Mouse (Mus musculus) stomach, postnatal 0 days (tissue): Measurements from ENCODE around the gene Myo6. TPM values are rescaled to one million over a fixed set of nuclear protein-coding genes. Genes with fewer than 3 reads are reported as not detected.
A peak's percentile ranks its signal among the peaks of the same experiment; 100 is the strongest.

Experiments used
- ATAC-seq: fragments of 200-750 bp; cut with Nextera tagmentation; 2 replicates; pipeline ENCODE4 v1.8.0; 2017; ENCODE audit not compliant: low FRiP score, low TSS enrichment
- DNase-seq: peaks from one replicate; pipeline ENCODE4 v3.0.0-alpha.2; 2016; ENCODE audit warnings: low spot score
- H3K27ac ChIP-seq: fragments of 300-500 bp; sonication (generic); replicated peaks from 2 replicates; pipeline ENCODE4 v1.5.1; 2014; ENCODE audit warnings: mild to moderate bottlenecking, control low read depth
- H3K27me3 ChIP-seq: fragments of 300-500 bp; sonication (generic); 2 replicates; pipeline ENCODE4 v1.6.1; 2014; ENCODE audit warnings: low read length; ENCODE audit not compliant: control insufficient read depth, insufficient read depth
- H3K36me3 ChIP-seq: fragments of 300-500 bp; sonication (generic); 2 replicates; pipeline ENCODE4 v1.6.1; 2014; ENCODE audit warnings: low read length, mixed read lengths; ENCODE audit not compliant: control insufficient read depth, insufficient read depth
- H3K4me1 ChIP-seq: fragments of 300-500 bp; sonication (generic); replicated peaks from 2 replicates; pipeline ENCODE4 v1.6.1; 2014; ENCODE audit warnings: antibody characterized with exemption; ENCODE audit not compliant: control insufficient read depth, insufficient read depth
- H3K4me2 ChIP-seq: fragments of 300-500 bp; sonication (generic); replicated peaks from 2 replicates; pipeline ENCODE4 v1.6.1; 2014; ENCODE audit warnings: low read depth, mild to moderate bottlenecking, control low read depth, moderate library complexity
- H3K4me3 ChIP-seq: fragments of 300-500 bp; sonication (generic); 2 replicates; pipeline ENCODE4 v1.5.1; 2014; ENCODE audit warnings: low read depth, low read length, control low read depth
- H3K9ac ChIP-seq: fragments of 300-500 bp; sonication (generic); 2 replicates; pipeline ENCODE4 v1.6.1; 2014; ENCODE audit warnings: mild to moderate bottlenecking, low read length, control low read depth, mixed read lengths
- H3K9me3 ChIP-seq: fragments of 300-500 bp; sonication (generic); 2 replicates; pipeline ENCODE4 v1.6.1; 2016; ENCODE audit warnings: low read length; ENCODE audit not compliant: control insufficient read depth
- CTCF ChIP-seq: IDR thresholded peaks from 2 replicates; pipeline ENCODE4 v1.5.1; 2016; ENCODE audit warnings: antibody characterized with exemption, low read depth, mild to moderate bottlenecking, moderate library complexity
- EP300 ChIP-seq: optimal IDR thresholded peaks from 2 replicates; pipeline ENCODE3; 2016; ENCODE audit warnings: antibody characterized with exemption
- WGBS: fragments of 180-500 bp; shearing (Covaris S2); extraction: QIAGEN DNeasy Blood & Tissue Kit; methylation state at CpG from one replicate; pipeline ENCODE4 v1.1.7; 2014; 5-methylcytosine and 5-hydroxymethylcytosine counted together
- polyA plus RNA-seq: library from polyadenylated mRNA; unstranded; fragments of >200 nt; fragmentation: Nextera tagmentation; extraction: Ambion mirVana; gene quantifications from 2 replicates; pipeline ENCODE4 v1.2.1, GENCODE M21; 2015

Gene Myo6
- polyA plus RNA-seq, 1 experiment from 2014 or later: 31.8 TPM

DNA sequence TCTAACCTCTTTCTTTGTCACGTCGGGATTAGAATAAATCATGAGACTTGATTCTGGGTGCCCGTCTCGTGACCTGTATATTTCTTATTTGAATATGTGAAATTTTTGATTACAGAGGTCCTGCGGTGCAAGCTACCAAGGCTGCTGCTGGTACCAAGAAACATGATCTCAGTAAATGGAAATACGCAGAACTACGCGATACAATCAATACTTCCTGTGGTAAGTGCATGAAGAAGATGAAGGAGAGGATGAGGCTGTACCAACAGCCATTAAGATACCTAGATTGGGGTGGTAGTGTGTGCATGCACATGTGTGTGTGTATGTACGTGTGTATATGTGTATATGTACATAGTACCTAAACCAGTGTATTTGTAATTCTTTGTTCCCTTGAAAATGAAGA lies 134.2 kb downstream of the Myo6 start:
- H3K9me3 ChIP-seq: no peaks in the 10 kb centered on the region
- peaks cover 8% of the 10 kb centered on the region; the same call in 1 of the 2 replicates for H3K36me3 ChIP-seq
- no peaks in the 10 kb centered on the region for H3K27me3 ChIP-seq
- DNase-seq (no peak), ATAC-seq (no peak)
- TF ChIP-seq EP300 (no peak), CTCF (no peak)
- no peaks in the 10 kb centered on the region for H3K4me1 ChIP-seq
- no peak overlapping the region for H3K4me2 ChIP-seq
- no peak overlapping the region for H3K9ac ChIP-seq
- no peak overlapping the region for H3K27ac ChIP-seq
- 93% methylated on average over 9 of the region's 9 CpGs for WGBS
- H3K4me3 ChIP-seq: no peak overlapping the region

GRCm38 (mm10) chr9:80303518-80303917 lies 138.7 kb downstream of the Myo6 start:
- DNase-seq (no peak), ATAC-seq (no peak)
- no peaks in the 10 kb centered on the region for H3K9me3 ChIP-seq
- 63% methylated on average over 4 of the region's 4 CpGs for whole genome bisulfite sequencing
- no peaks in the 10 kb centered on the region for H3K27me3 ChIP-seq
- H3K4me2 ChIP-seq: no peak overlapping the region
- H3K27ac ChIP-seq: no peak overlapping the region
- H3K36me3 ChIP-seq: peaks cover 18% of the 10 kb centered on the region
- no peak overlapping the region for H3K9ac ChIP-seq
- TF ChIP-seq EP300: no peak
- peak; percentile 66 for TF ChIP-seq CTCF
- no peak overlapping the region for H3K4me3 ChIP-seq
- no peaks in the 10 kb centered on the region for H3K4me1 ChIP-seq

DNA sequence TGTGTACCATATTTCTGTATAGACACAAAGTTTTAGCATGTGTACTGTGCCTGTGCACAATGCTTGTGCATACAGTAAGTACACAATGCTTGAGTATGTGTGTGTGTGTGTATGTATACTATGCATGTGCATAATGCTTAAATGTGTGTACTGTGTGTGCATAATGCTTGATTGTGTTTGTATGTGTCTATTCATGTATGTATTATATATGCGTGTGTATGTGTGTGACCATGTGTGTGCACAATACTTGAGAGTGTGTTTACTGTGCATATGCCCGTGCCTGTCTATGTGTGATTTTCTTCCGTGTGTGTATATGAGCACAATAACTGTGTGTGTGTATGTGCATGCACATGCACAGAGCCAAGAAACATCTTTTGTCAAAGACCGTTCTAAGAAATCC lies 141.6 kb downstream of the Myo6 start:
- Histone ChIP-seq H3K4me1 (no peaks in the 10 kb centered on the region), H3K9me3 (no peaks in the 10 kb centered on the region), H3K4me2 (no peak overlapping the region), H3K9ac (no peak overlapping the region), H3K27me3 (no peaks in the 10 kb centered on the region), H3K27ac (no peak overlapping the region), H3K36me3 (peaks cover 11% of the 10 kb centered on the region), H3K4me3 (no peak overlapping the region)
- DNase-seq: no peak
- WGBS: 79% methylated on average over 4 of the region's 4 CpGs
- TF ChIP-seq CTCF (no peak), EP300 (no peak)
- no peak for ATAC-seq

DNA sequence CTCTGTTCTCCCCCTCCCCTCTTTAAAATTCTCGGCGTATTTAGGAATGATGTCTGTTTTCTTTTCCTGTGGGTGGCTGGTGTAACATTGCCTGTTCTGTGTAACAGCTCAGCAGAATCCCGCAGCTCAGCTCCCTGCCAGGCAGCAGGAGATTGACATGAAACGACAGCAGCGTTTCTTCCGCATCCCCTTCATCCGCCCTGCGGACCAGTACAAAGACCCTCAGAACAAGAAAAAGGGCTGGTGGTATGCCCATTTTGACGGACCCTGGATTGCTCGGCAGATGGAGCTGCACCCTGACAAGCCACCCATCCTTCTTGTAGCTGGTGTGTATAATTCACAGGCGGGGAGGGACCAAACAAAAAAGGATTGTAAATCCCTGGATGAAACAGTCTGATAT lies 142.0 kb downstream of the Myo6 start:
- H3K4me1 ChIP-seq: no peaks in the 10 kb centered on the region
- no peak overlapping the region for H3K9ac ChIP-seq
- DNase-seq (no peak), ATAC-seq (no peak)
- no peak overlapping the region for H3K4me3 ChIP-seq
- H3K4me2 ChIP-seq: no peak overlapping the region
- peaks cover 11% of the 10 kb centered on the region for H3K36me3 ChIP-seq
- no peaks in the 10 kb centered on the region for H3K9me3 ChIP-seq
- no peak for TF ChIP-seq CTCF
- TF ChIP-seq EP300: no peak
- no peak overlapping the region for H3K27ac ChIP-seq
- H3K27me3 ChIP-seq: no peaks in the 10 kb centered on the region
- 73% methylated on average over 11 of the region's 11 CpGs for WGBS

- Histone ChIP-seq H3K9ac (no peak overlapping the region), H3K4me2 (no peak overlapping the region), H3K27ac (no peak overlapping the region), H3K4me1 (no peaks in the 10 kb centered on the region), H3K4me3 (no peak overlapping the region), H3K9me3 (no peaks in the 10 kb centered on the region), H3K36me3 (peaks cover 11% of the 10 kb centered on the region), H3K27me3 (no peaks in the 10 kb centered on the region)
- ATAC-seq (no peak), DNase-seq (no peak)
- WGBS: 86% methylated on average over 13 of the region's 13 CpGs
- TF ChIP-seq EP300: no peak
- no peak for TF ChIP-seq CTCF
Observed at GRCm38 (mm10) chr9:80307629-80308028, 142.8 kb downstream of the Myo6 start.

GRCm38 (mm10) chr9:80313610-80314009 lies 148.8 kb downstream of the Myo6 start:
- H3K9ac ChIP-seq: no peak overlapping the region
- H3K27ac ChIP-seq: no peak overlapping the region
- WGBS: 58% methylated on average over 5 of the region's 5 CpGs
- H3K36me3 ChIP-seq: no peaks in the 10 kb centered on the region
- DNase-seq (peak; percentile 57), ATAC-seq (peak; percentile 95)
- no peaks in the 10 kb centered on the region for H3K9me3 ChIP-seq
- H3K4me1 ChIP-seq: no peaks in the 10 kb centered on the region
- no peaks in the 10 kb centered on the region for H3K27me3 ChIP-seq
- no peak overlapping the region for H3K4me3 ChIP-seq
- TF ChIP-seq EP300 (no peak), CTCF (no peak)
- H3K4me2 ChIP-seq: no peak overlapping the region
